Mouse (Mus musculus) gastrocnemius, postnatal 36 days (tissue): Measurements from ENCODE around the gene Dhtkd1. TPM values are rescaled to one million over a fixed set of nuclear protein-coding genes. Genes with fewer than 3 reads are reported as not detected.
"Not testable (repeated sequence)": the region's sequence is repeated elsewhere in the genome, so short reads cannot be mapped to it uniquely, and the experiment has no call there.

Experiments
- DNase-seq, 2 experiments: peaks; one replicate each; pipeline ENCODE4 v3.0.0; 2022
- intact Hi-C: fragments of 180-260 bp; cut with DNase I; formaldehyde crosslinking; loops from one replicate; pipeline ENCODE4 v1.15.1; 2025
- long read RNA-seq, 2 experiments: library from polyadenylated mRNA; stranded (forward); transcript quantifications; one replicate each; pipeline ENCODE4 v2.0.0; 2021
- total RNA-seq, 2 experiments: library from RNA; stranded (reverse); gene quantifications; 2 replicates each; pipeline ENCODE4 v1.2.3; 2021

The Dhtkd1 gene
- total RNA-seq: 1 to 10 TPM; 1.3 to 4.6 TPM
- long read RNA-seq, experiment 1, partial matches to known transcripts: 0 of 1 reads
- long read RNA-seq, experiment 1, other reads (novel, unspliced or antisense): 1 of 1 reads
- long read RNA-seq, experiment 2, partial matches to known transcripts: 1 of 2 reads
- long read RNA-seq, experiment 2, other reads (novel, unspliced or antisense): 1 of 2 reads

- intact Hi-C loops: no loop called here
- DNase-seq: peak; percentile 41 to 63
Observed at GRCm38 (mm10) chr2:5942416-5943032, at the start of gene Dhtkd1. Gene Dhtkd1, minus strand, starts transcription at chr2:5942792.

- DNase-seq: no peak
- intact Hi-C loops: no loop called here
Observed at GRCm38 (mm10) chr2:5977532-5977931, 34.9 kb upstream of the Dhtkd1 start.

- DNase-seq, intact Hi-C loops: not testable (repeated sequence)
Observed at GRCm38 (mm10) chr2:5970629-5971028, 28.0 kb upstream of the Dhtkd1 start.

- DNase-seq: no peak
- intact Hi-C loops: no loop called here
Observed at GRCm38 (mm10) chr2:5965972-5966371, 23.4 kb upstream of the Dhtkd1 start.

- DNase-seq, intact Hi-C loops: not testable (repeated sequence)
Observed at GRCm38 (mm10) chr2:5963729-5964128, 21.1 kb upstream of the Dhtkd1 start.

- intact Hi-C loops: no loop called here
- DNase-seq: no peak
Observed at GRCm38 (mm10) chr2:5962265-5962664, 19.7 kb upstream of the Dhtkd1 start.

GRCm38 (mm10) chr2:5957705-5958104 lies 15.1 kb upstream of the Dhtkd1 start:
- intact Hi-C loops: no loop called here

GRCm38 (mm10) chr2:5951621-5952211 lies 9.1 kb upstream of the Dhtkd1 start:
- DNase-seq: peak in 1 of 2 experiments; percentile 7
- intact Hi-C loops: no loop called here

More at GRCm38 (mm10) chr2:5957705-5958104, 15.1 kb upstream of the Dhtkd1 start:
- DNase-seq: peak in 1 of 2 experiments; percentile 8

GRCm38 (mm10) chr2:5950766-5951595 lies 8.4 kb upstream of the Dhtkd1 start, which contains the start of gene Upf2:
Gene Upf2, plus strand, starts transcription at chr2:5951469.
- DNase-seq: peak; percentile 88 to 94
- intact Hi-C loops: no loop called here

GRCm38 (mm10) chr2:5950305-5950704 lies 7.7 kb upstream of the Dhtkd1 start:
- intact Hi-C loops: no loop called here
- no peak for DNase-seq

- intact Hi-C loops, DNase-seq: not testable (repeated sequence)
Observed at GRCm38 (mm10) chr2:5949821-5950220, 7.2 kb upstream of the Dhtkd1 start.

- no peak for DNase-seq
- intact Hi-C loops: no loop called here
Observed at GRCm38 (mm10) chr2:5948964-5949363, 6.4 kb upstream of the Dhtkd1 start.

GRCm38 (mm10) chr2:5946876-5947275 lies 4.3 kb upstream of the Dhtkd1 start:
- intact Hi-C loops: no loop called here
- no peak for DNase-seq

GRCm38 (mm10) chr2:5945629-5946028 lies 3.0 kb upstream of the Dhtkd1 start:
- DNase-seq: no peak
- intact Hi-C loops: no loop called here

GRCm38 (mm10) chr2:5943071-5943470 lies 479 bp upstream of the Dhtkd1 start:
- DNase-seq: no peak
- intact Hi-C loops: no loop called here

GRCm38 (mm10) chr2:5941861-5942415 lies 654 bp downstream of the Dhtkd1 start:
- DNase-seq: no peak
- intact Hi-C loops: no loop called here

GRCm38 (mm10) chr2:5940936-5941335 lies 1.7 kb downstream of the Dhtkd1 start:
- DNase-seq: no peak
- intact Hi-C loops: no loop called here

GRCm38 (mm10) chr2:5939911-5940310 lies 2.7 kb downstream of the Dhtkd1 start:
- intact Hi-C loops: no loop called here

GRCm38 (mm10) chr2:5939319-5939718 lies 3.3 kb downstream of the Dhtkd1 start:
- no peak for DNase-seq
- intact Hi-C loops: no loop called here

More at GRCm38 (mm10) chr2:5939911-5940310, 2.7 kb downstream of the Dhtkd1 start:
- DNase-seq: no peak

- no peak for DNase-seq
- intact Hi-C loops: no loop called here
Observed at GRCm38 (mm10) chr2:5936550-5936949, 6.0 kb downstream of the Dhtkd1 start.

GRCm38 (mm10) chr2:5936068-5936467 lies 6.5 kb downstream of the Dhtkd1 start:
- intact Hi-C loops: no loop called here
- no peak for DNase-seq
